Mouse (Mus musculus) ES-Bruce4 (cell line): ENCODE results near the gene Fam155a. TPM values are rescaled to one million over a fixed set of nuclear protein-coding genes. Genes with fewer than 3 reads are reported as not detected.

Experiments used
- H3K27ac ChIP-seq: 2 replicates; pipeline ENCODE4 v1.5.1; 2012; ENCODE audit warnings: low read length, inconsistent platforms; ENCODE audit not compliant: insufficient read depth
- H3K27me3 ChIP-seq: 2 replicates; pipeline ENCODE4 v1.6.1; 2012; ENCODE audit warnings: mild to moderate bottlenecking, low read length, inconsistent platforms; ENCODE audit not compliant: control insufficient read depth, poor library complexity, insufficient read depth, severe bottlenecking
- H3K36me3 ChIP-seq: 2 replicates; pipeline ENCODE4 v1.6.1; 2012; ENCODE audit warnings: inconsistent platforms, mild to moderate bottlenecking, low read length, moderate library complexity; ENCODE audit not compliant: control insufficient read depth, poor library complexity, insufficient read depth, severe bottlenecking
- H3K4me1 ChIP-seq: one replicate; pipeline ENCODE4 v1.8.1; 2011; ENCODE audit warnings: low read length; ENCODE audit not compliant: control insufficient read depth, insufficient read depth
- H3K4me3 ChIP-seq: 2 replicates; pipeline ENCODE4 v1.5.1; 2011; ENCODE audit warnings: low read depth, mild to moderate bottlenecking, low read length
- H3K9ac ChIP-seq: 2 replicates; pipeline ENCODE4 v1.6.1; 2012; ENCODE audit warnings: low read depth, mild to moderate bottlenecking, inconsistent platforms; ENCODE audit not compliant: poor library complexity, severe bottlenecking
- H3K9me3 ChIP-seq: replicated peaks from 2 replicates; pipeline ENCODE4 v1.6.1; 2012; ENCODE audit warnings: mild to moderate bottlenecking, low read length, inconsistent platforms; ENCODE audit not compliant: control insufficient read depth, poor library complexity, insufficient read depth, severe bottlenecking
- CTCF ChIP-seq: IDR thresholded peaks from one replicate; pipeline ENCODE4 v1.8.1; 2011; ENCODE audit warnings: low read depth, low read length
- EP300 ChIP-seq: IDR thresholded peaks from 2 replicates; pipeline ENCODE4 v1.6.1; 2011; ENCODE audit warnings: low read depth, low read length; ENCODE audit not compliant: insufficient read depth
- POLR2A ChIP-seq: IDR thresholded peaks from one replicate; pipeline ENCODE4 v1.8.1; 2011; ENCODE audit warnings: low read length; ENCODE audit not compliant: insufficient read depth
- polyA plus RNA-seq: library from polyadenylated mRNA; stranded (reverse); fragments of >200 nt; gene quantifications from 2 replicates; pipeline ENCODE4 v1.2.4, GENCODE M21; 2011; ENCODE audit warnings: low read depth; ENCODE audit not compliant: missing spikeins, insufficient read depth, insufficient read length

Gene Fam155a
- polyA plus RNA-seq, 1 experiment: not detected

DNA sequence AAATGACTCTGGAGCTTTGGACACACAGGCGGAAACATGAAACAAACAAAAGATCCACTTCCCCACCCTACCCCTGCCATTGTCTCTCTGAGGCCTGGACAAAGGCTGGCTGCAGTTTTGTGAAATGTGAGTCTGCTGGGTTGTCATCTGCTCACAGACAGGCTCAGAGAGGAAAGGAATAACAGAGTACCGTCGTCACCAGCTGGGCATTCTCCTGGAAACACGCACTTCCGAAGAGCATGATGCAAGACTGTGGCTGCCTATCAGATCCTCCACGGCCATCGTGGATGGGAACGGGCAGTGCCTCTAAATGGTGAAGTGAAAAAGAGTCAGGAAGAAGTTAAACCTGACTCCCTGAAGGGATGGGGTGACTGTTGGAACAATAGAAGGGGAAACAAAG, 509.4 kb downstream of the Fam155a start:
- Histone ChIP-seq H3K36me3 (no peaks in the 10 kb centered on the region), H3K4me1 (no peaks in the 10 kb centered on the region), H3K27me3 (no peaks in the 10 kb centered on the region), H3K9ac (no peak overlapping the region), H3K9me3 (0 out of 2 replicates have a peak, but pooled peaks cover 2% of the 10 kb centered on the region), H3K4me3 (no peak overlapping the region), H3K27ac (no peak overlapping the region)
- no peak for TF ChIP-seq POLR2A
- no peak for TF ChIP-seq EP300
- no peak for TF ChIP-seq CTCF

DNA sequence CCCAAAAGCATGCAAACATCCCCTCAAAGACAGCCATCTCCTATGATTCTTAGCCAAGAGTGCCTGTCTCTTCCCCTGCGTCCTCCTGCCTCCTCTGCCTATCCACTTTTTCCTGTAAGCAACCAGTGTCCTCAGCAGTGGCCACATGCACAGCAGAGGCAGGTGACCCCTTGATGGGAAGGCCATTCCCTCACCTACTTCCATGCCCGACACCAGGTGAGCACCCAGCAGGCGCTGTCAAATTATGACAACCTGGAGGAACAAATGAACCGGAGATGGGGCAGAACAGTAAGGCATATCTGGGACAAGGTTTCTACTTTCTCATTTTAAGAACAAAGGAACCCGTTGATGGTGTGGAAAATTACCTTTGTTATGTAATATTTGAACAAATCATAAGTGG, 515.6 kb downstream of the Fam155a start:
- H3K9me3 ChIP-seq: 0 out of 2 replicates have a peak, but pooled peaks cover 2% of the 10 kb centered on the region
- no peak overlapping the region for H3K27ac ChIP-seq
- TF ChIP-seq CTCF: no peak
- no peak for TF ChIP-seq POLR2A
- TF ChIP-seq EP300: no peak
- no peak overlapping the region for H3K4me3 ChIP-seq
- H3K9ac ChIP-seq: no peak overlapping the region
- no peaks in the 10 kb centered on the region for H3K4me1 ChIP-seq
- H3K27me3 ChIP-seq: no peaks in the 10 kb centered on the region
- no peaks in the 10 kb centered on the region for H3K36me3 ChIP-seq

DNA sequence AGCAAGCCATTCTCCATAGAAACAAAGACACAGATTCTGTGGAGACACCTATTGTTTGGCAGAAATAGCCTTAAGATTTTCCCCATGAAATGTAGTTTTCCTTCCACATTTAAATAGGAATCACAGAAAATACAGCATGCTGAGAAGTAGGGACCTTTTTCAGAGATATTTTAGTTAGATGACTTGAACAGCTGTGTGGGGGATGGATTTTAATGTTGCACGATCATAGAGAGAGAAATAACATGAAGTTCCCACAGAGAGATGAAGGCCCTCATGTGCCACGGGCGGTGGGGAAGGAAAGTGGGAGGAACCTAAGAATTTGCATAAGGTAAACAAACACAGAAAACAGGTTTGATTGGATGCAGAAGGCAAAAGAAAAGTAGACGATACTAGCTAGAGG, 518.0 kb downstream of the Fam155a start:
- no peak overlapping the region for H3K4me3 ChIP-seq

DNA sequence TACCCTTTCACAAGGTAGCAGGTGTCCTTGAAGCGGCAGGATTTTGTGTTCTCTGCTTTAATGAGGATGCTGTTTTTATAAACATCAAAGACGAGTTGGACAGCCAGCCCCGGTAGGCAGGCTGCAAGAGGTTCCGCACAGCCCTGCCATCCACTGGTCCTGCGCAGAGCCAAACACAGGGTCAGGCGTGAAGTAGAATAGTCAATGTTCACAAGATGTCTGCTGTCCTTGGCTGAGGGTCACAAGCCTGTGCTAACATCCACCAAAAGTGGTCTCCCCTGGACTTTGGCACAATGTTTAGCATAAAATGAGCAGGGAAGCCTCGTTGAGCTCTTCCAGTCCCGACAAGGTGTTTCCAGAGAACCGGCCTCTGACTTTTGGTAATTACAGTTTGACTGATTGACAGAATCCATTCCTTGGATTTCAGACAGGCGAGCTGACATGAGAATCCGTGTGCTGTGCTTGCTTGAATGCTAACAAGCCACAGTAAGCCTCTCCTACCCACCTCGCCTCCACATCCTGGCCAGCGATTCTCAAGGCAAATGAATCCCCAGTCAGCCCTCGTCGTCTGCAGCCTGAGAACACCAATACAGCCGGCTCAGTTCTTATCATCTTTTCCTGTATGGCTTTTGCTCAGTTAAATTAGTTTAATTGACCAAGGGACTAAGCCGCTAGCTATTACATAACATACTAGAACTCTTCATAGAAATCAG, 522.7 kb downstream of the Fam155a start:
- Histone ChIP-seq H3K9ac (no peak overlapping the region), H3K27me3 (no peaks in the 10 kb centered on the region; the same call in 1 of the 2 replicates), H3K36me3 (no peaks in the 10 kb centered on the region), H3K9me3 (no peaks in the 10 kb centered on the region), H3K27ac (no peak overlapping the region), H3K4me3 (no peak overlapping the region), H3K4me1 (no peaks in the 10 kb centered on the region)
- no peak for TF ChIP-seq CTCF
- no peak for TF ChIP-seq POLR2A

More for the DNA sequence above, 518.0 kb downstream of the Fam155a start:
- Histone ChIP-seq H3K4me1 (no peaks in the 10 kb centered on the region), H3K9ac (no peak overlapping the region), H3K27ac (no peak overlapping the region), H3K27me3 (no peaks in the 10 kb centered on the region), H3K9me3 (0 out of 2 replicates have a peak, but pooled peaks cover 2% of the 10 kb centered on the region), H3K36me3 (no peaks in the 10 kb centered on the region)
- TF ChIP-seq CTCF: no peak
- TF ChIP-seq POLR2A: no peak
- no peak for TF ChIP-seq EP300

DNA sequence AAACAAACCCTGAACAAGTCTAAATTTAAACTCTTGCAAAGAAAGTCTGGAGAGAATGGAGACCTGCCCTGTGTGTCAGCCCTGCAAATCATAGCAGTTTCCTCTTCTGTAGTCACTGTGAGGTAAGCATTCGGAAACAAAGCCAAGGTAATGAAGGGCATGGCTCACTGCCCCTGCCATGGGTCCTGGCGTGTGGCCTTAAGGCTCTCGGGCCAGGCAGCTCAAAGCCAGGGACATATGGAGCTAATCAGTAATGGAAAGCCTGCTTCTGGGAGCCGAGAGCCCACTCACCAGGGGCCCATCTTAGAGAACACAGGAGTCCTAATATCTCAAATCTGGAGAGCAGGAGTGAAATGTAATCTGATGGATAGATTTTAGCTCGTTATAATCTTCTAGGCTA, 525.0 kb downstream of the Fam155a start:
- Histone ChIP-seq H3K9me3 (no peaks in the 10 kb centered on the region), H3K36me3 (no peaks in the 10 kb centered on the region), H3K4me1 (no peaks in the 10 kb centered on the region), H3K9ac (no peak overlapping the region), H3K27me3 (no peaks in the 10 kb centered on the region; the same call in 1 of the 2 replicates), H3K4me3 (no peak overlapping the region), H3K27ac (no peak overlapping the region)
- TF ChIP-seq POLR2A (no peak), CTCF (no peak), EP300 (no peak)

DNA sequence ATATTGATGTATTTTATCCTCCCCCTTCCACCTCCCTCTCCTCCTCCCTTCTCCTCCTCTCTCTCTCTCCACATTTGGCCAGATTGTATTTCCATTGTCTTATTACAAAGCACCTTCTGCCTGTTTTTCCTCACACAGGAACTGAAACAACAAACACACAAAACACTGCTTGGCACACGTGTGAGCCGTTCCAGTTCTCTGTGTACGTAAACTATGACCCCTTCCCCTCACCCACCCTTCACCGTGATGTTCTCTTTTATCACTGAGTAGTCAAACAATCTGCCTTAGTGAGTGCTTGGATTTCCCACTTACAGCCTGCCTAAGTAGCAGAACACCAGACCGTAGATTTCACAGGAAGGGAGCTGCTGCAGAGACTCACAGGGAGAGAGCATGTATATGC, 530.0 kb downstream of the Fam155a start:
- Histone ChIP-seq H3K27ac (no peak overlapping the region), H3K4me1 (no peaks in the 10 kb centered on the region), H3K4me3 (no peak overlapping the region), H3K9ac (no peak overlapping the region), H3K27me3 (no peaks in the 10 kb centered on the region; the same call in 1 of the 2 replicates), H3K9me3 (no peaks in the 10 kb centered on the region), H3K36me3 (no peaks in the 10 kb centered on the region)
- TF ChIP-seq CTCF (no peak), EP300 (no peak), POLR2A (no peak)
